Mouse (Mus musculus) C2C12 (cell line): ENCODE results near the gene Tspo2. TPM values are rescaled to one million over a fixed set of nuclear protein-coding genes. Genes with fewer than 3 reads are reported as not detected.

Experiments used
- H3K27me3 ChIP-seq: one replicate; pipeline ENCODE4 v1.6.1; 2011; ENCODE audit not compliant: control insufficient read depth, insufficient read depth, insufficient read length
- H3K36me3 ChIP-seq: one replicate; pipeline ENCODE4 v1.6.1; 2011; ENCODE audit not compliant: control insufficient read depth, insufficient read depth
- H3K4me3 ChIP-seq: one replicate; pipeline ENCODE4 v1.5.1; 2011; ENCODE audit warnings: mild to moderate bottlenecking, control low read depth; ENCODE audit not compliant: poor library complexity, insufficient read depth, severe bottlenecking
- H3K79me2 ChIP-seq: one replicate; pipeline ENCODE4 v1.6.1; 2011; ENCODE audit not compliant: control insufficient read depth, insufficient read depth
- H3K79me3 ChIP-seq: one replicate; pipeline ENCODE4 v1.6.1; 2011; ENCODE audit warnings: low read depth, control low read depth
- H3ac ChIP-seq: one replicate; pipeline ENCODE3; 2011; ENCODE audit warnings: low read depth; ENCODE audit not compliant: control insufficient read depth, insufficient read length
- CEBPB ChIP-seq: IDR thresholded peaks from one replicate; pipeline ENCODE4 v1.6.1; 2011; ENCODE audit warnings: low read depth, mild to moderate bottlenecking, control low read depth, moderate library complexity
- CTCF ChIP-seq: IDR thresholded peaks from one replicate; pipeline ENCODE4 v1.5.1; 2011; ENCODE audit not compliant: control insufficient read depth, insufficient read depth, insufficient read length
- FOSL1 ChIP-seq: IDR thresholded peaks from one replicate; pipeline ENCODE4 v1.8.0; 2011; ENCODE audit warnings: mild to moderate bottlenecking, low read length; ENCODE audit not compliant: poor library complexity, insufficient read depth, severe bottlenecking
- MAX ChIP-seq: IDR thresholded peaks from one replicate; pipeline ENCODE4 v1.6.1; 2011; ENCODE audit warnings: mild to moderate bottlenecking, control low read depth
- MYOD1 ChIP-seq: IDR thresholded peaks from one replicate; pipeline ENCODE4 v1.6.1; 2011; ENCODE audit warnings: low read depth; ENCODE audit not compliant: control insufficient read depth, insufficient read length
- MYOG ChIP-seq: IDR thresholded peaks from one replicate; pipeline ENCODE4 v1.6.1; 2011; ENCODE audit not compliant: control insufficient read depth, insufficient read length; ENCODE audit errors: extremely low read depth
- USF1 ChIP-seq: IDR thresholded peaks from one replicate; pipeline ENCODE4 v1.6.1; 2011; ENCODE audit warnings: low read depth, mild to moderate bottlenecking, control low read depth, moderate library complexity
- polyA plus RNA-seq: library from polyadenylated mRNA; unstranded; fragments of >200 nt; fragmentation: generic; extraction: Trizol; gene quantifications from one replicate; pipeline ENCODE4 v1.2.1, GENCODE M21; 2012; ENCODE audit warnings: missing spikeins

The Tspo2 gene
- polyA plus RNA-seq, 1 experiment: not detected

GRCm38 (mm10) chr17:48417521-48417920 lies 33.8 kb downstream of the Tspo2 start:
- no peaks in the 10 kb centered on the region for H3K27me3 ChIP-seq
- H3K4me3 ChIP-seq: no peak overlapping the region
- peaks cover 2% of the 10 kb centered on the region for H3K79me2 ChIP-seq
- no peak overlapping the region for H3ac ChIP-seq
- no peaks in the 10 kb centered on the region for H3K79me3 ChIP-seq
- TF ChIP-seq CEBPB: no peak
- no peak for TF ChIP-seq MAX
- TF ChIP-seq FOSL1: no peak
- no peak for TF ChIP-seq CTCF
- no peak for TF ChIP-seq MYOG
- TF ChIP-seq MYOD1: no peak
- no peak for TF ChIP-seq USF1
- H3K36me3 ChIP-seq: peaks cover 19% of the 10 kb centered on the region

GRCm38 (mm10) chr17:48416425-48417195 lies 34.7 kb downstream of the Tspo2 start:
- peaks cover 11% of the 10 kb centered on the region for H3K79me2 ChIP-seq
- no peak overlapping the region for H3K4me3 ChIP-seq
- peaks cover 1% of the 10 kb centered on the region for H3K79me3 ChIP-seq
- no peak overlapping the region for H3ac ChIP-seq
- TF ChIP-seq MYOG (no peak), MAX (no peak), USF1 (no peak), CTCF (no peak), CEBPB (no peak), FOSL1 (no peak), MYOD1 (no peak)
- no peaks in the 10 kb centered on the region for H3K27me3 ChIP-seq
- H3K36me3 ChIP-seq: peaks cover 26% of the 10 kb centered on the region

GRCm38 (mm10) chr17:48416011-48416410 lies 35.3 kb downstream of the Tspo2 start:
- no peak for TF ChIP-seq MYOD1
- no peak for TF ChIP-seq MAX
- TF ChIP-seq USF1: no peak
- no peak for TF ChIP-seq CEBPB
- no peak for TF ChIP-seq FOSL1
- TF ChIP-seq CTCF: no peak
- no peak for TF ChIP-seq MYOG
- Histone ChIP-seq H3K4me3 (no peak overlapping the region), H3K79me3 (peaks cover 6% of the 10 kb centered on the region), H3K79me2 (peaks cover 17% of the 10 kb centered on the region), H3ac (no peak overlapping the region), H3K27me3 (no peaks in the 10 kb centered on the region), H3K36me3 (peaks cover 26% of the 10 kb centered on the region)

- Histone ChIP-seq H3K4me3 (peak overlapping the region; percentile 44), H3K36me3 (peaks cover 22% of the 10 kb centered on the region), H3K79me3 (peaks cover 38% of the 10 kb centered on the region), H3ac (peak overlapping the region; percentile 65), H3K27me3 (no peaks in the 10 kb centered on the region), H3K79me2 (peaks cover 53% of the 10 kb centered on the region)
- TF ChIP-seq MYOG (no peak), CTCF (no peak), USF1 (no peak), MAX (no peak), FOSL1 (no peak), MYOD1 (no peak), CEBPB (no peak)
Measured at GRCm38 (mm10) chr17:48411241-48411640, 40.1 kb downstream of the Tspo2 start.

- Histone ChIP-seq H3ac (peak overlapping the region; percentile 89), H3K79me2 (peaks cover 62% of the 10 kb centered on the region), H3K27me3 (no peaks in the 10 kb centered on the region), H3K4me3 (peak overlapping the region; percentile 44), H3K36me3 (peaks cover 25% of the 10 kb centered on the region), H3K79me3 (peaks cover 47% of the 10 kb centered on the region)
- TF ChIP-seq MYOD1: no peak
- TF ChIP-seq USF1: no peak
- no peak for TF ChIP-seq CTCF
- no peak for TF ChIP-seq FOSL1
- no peak for TF ChIP-seq MYOG
- no peak for TF ChIP-seq MAX
- no peak for TF ChIP-seq CEBPB
Measured at GRCm38 (mm10) chr17:48410299-48410785, 41.0 kb downstream of the Tspo2 start.
